Mouse (Mus musculus) layer of hippocampus, postnatal 14 days (tissue): ENCODE data around the gene Aspscr1. TPM values are rescaled to one million over a fixed set of nuclear protein-coding genes. Genes with fewer than 3 reads are reported as not detected.

Experiments used
- DNase-seq, 2 experiments: peaks; one replicate each; pipeline ENCODE4 v3.0.0; 2021 to 2022; ENCODE audit warnings: low spot score in 2 of 2, mixed read lengths in 1 of 2
- total RNA-seq, 2 experiments: library from RNA; stranded (reverse); gene quantifications; 2 replicates each; pipeline ENCODE4 v1.2.3; 2021

Aspscr1 gene
- total RNA-seq, 2 experiments from 2014 or later = 54.2 to 58.9 TPM

DNA sequence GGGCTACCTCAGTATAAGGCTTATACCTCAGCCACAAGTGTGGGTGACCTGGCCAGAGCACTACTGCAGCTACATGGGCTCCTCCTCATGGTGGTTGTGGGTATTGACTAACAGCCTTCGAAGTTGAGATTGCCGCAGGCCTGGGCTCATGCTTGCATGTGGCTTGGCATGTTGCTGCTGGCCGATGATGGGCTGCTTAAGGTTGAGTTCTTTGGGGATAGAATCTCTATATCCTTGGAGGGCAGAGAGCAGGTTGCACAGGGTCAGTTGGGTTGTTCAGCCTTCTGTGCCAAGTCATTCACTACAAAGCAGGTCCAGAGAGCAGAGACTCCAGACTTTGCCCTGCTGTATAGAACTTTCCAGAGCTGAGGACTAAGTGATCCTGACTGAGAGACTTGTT lies 7.1 kb downstream of the Aspscr1 start:
- no peak for DNase-seq

DNA sequence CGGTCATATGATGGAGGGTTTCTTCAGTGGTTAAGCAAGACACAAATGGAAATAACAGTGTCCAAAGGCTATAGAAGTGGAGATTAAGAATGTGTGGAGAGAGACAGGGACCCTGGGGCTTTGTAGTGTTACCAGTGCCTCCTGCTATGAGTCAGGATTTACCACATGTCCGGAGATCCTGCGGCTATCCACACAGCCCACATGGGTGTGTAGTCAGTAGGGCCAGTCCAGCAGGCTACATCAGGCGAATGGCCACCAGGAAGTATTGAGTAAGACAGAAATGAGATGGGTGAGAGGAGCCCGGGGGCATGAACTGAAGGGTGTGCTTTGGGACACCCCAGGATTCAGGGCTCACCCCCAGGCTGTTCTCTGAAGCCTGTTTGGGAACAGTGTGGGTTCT lies 9.9 kb downstream of the Aspscr1 start:
- no peak for DNase-seq

DNA sequence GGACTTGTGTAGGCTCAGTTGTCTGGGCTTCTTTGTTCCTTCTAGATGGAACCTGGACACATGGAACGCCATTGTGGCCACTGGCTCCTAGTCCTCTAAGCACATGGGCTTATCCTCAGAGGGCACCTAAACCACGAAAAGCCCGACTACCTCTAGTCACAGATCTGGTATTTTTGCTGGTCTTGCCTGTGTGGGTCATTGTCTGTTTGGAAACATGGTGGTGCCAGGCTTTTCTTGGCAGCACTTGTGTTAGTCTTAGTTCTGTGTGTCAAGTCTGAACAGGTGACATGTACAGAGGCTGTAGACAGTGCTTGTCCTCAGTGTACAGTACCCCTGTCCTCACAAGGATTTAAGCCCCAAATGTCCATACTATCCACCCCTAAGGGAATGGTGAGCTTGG lies 10.8 kb downstream of the Aspscr1 start:
- DNase-seq = no peak

DNA sequence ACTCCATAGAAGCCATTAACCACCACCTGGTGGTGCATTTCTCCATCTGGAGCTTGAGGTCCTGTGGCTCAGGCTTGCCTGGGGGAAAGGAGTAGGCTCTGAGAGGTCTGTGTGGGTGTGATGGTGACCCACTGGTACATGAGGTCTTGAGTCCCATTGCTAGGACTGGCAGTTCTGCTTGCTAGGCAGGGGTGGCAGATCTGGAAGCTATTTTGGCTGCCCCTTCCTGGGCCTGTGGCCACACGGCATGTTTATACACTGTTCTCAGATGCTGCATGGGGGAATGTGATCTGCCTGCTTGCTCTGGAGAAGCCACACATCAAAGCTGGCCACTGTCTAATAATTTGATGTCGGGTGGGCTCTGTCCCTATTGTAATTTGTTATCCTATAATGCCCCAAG lies 11.3 kb downstream of the Aspscr1 start:
- no peak for DNase-seq

DNA sequence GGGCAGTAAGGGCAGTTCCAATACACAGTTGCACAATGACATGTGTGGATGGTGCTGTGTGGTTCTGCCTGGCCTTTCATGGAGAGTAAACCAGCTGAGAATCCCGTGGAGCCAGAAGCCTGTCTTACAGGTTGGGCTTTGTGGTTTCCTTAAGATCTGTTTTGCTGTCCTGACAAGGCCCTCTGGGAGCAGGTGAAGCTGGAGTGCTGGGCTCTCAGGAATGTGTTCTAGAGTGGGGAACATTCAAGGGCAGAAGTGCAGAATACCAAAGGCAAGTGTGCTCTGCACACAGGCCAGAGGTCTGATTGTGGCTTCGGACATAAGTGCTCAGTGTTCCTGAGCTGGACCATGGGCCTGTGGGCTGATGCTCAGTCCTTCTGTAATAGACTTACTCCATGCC lies 11.9 kb downstream of the Aspscr1 start:
- no peak for DNase-seq

DNA sequence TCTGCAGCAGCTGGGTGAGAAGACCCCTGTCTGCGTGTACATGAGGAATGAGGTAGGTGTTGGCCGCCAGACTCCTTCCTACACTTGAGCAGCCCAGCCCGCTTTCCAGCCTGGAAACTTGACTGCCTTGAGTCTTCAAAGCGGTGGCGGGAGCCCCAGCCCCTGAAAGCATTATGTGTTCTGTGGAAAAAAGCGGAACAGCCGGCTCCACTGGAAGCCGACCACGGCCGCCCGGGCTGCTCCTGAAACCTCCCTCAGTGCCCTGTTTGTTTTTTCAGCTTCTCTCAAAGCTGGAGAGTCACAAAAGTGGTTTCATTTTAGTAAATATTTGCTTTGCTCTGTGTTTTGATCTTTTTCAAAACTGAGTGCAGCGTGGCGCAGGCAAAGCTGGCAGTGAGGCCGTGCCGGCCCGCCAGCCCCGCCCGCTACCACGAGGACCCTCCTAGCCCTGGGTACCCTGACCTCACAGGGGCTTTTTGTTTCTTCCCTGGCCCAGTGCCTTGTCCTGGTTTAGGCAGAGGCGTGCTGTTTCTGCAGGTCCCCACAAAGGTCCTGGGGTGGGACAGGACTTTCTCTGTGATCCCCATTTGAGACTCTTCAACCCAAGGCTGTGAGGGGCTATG lies 14.0 kb downstream of the Aspscr1 start:
- DNase-seq = no peak

DNA sequence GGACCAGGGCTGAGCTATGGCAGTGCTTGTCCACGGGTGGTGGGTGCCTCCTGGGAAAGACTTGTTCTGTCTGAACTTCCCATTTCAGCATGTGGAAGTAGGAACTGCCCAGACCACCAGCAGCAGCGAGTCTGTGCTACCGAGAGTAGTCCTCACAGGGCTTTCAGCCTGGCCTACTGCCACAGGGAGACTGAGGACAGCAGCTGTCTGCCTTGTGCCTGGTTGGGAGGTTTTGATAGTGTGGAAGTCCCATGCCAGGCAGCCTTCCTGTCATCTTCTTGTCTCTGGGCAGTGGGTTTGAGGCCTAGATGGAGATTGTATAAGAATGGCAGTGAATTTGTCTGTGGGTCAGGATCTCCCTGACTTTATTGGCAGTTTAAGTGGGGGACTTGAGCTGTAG lies 16.6 kb downstream of the Aspscr1 start:
- DNase-seq = no peak

DNA sequence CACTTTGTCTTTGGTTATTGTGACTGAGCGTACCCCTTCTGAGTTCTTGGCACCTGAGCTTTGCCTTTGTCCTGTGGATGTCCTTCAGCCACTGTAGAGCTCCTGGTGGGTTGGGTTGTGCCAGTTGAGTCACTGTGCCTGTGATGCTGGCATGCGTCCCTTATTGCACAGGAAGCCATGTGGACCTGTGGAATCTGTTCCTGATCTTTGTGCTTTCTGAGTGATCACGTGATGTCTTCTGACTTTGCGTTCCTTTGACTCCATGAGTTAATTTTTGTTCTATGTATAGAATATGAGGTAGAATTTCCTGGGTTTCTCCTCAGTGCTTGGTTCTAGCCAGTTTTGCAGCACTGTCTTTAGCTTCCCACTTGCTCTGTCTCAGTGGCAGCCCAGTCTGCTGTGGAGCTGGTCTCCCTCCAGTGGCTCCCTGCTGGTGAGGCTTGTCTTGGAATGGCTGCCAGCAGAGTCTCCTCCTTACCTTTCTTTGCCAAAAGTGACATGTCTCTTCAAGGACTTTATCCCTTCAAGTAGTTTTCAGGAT lies 19.8 kb downstream of the Aspscr1 start:
- DNase-seq = peak in 1 of 2 experiments; percentile 33

DNA sequence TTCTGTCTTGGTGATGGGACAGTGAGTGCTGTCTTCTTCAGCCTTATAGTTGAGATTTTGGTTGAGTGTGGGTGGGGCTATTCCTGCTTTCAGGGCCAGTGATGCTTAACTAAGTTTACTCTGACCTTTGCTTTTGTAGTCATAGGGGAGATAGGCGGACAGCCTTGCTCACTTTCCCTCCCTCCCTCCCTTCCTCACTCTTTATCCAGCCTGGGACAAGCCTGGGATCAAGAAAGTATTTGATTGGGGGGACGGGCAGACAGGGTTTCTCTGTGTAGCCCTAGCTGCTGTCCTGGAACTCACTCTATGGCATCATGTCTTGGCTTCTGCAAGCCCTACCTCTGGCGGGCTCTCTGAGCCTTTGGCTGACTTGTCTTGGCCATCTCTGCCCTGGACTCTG lies 20.7 kb downstream of the Aspscr1 start:
- DNase-seq = no peak

DNA sequence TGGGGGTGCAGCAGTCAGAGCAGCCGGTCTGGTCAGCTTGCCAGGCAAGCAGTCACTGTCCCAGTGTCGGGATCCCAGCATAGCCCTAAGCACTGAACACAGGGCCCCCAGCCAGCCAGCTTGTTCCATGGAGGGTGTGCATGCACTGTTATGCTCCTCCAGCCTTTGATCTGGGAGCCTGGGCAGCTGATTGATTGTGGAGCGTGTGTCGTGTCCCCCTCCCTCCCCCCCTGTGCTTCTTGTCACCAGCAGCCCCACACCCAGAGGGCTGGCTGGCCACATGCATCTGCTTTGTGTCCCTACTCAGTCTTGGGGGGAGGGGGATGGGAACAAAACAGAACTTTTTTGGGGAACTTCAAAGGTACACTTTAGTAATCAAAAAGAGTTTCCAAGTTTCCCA lies 22.4 kb downstream of the Aspscr1 start:
- peak in 1 of 2 experiments; percentile 49 for DNase-seq

DNA sequence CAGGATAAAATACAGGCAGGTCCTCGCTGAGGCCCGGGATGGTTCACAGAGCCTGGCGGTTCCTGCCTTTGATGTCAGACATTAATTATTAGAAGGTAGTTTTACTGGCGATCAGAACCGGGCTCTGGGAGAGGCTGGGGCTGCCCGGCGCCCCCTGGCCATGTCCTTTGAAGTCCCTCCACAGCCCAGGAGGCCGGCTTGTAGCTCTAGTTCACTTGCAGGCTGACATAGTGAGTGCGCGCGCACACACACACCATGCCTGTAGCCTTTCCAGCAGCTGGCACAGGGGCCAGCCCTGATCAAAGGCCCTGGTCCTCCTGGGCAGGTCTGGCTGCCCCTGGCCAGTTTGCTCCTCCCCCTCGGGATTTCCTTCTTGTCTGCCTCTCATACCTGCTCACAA lies 22.9 kb downstream of the Aspscr1 start:
- no peak for DNase-seq

DNA sequence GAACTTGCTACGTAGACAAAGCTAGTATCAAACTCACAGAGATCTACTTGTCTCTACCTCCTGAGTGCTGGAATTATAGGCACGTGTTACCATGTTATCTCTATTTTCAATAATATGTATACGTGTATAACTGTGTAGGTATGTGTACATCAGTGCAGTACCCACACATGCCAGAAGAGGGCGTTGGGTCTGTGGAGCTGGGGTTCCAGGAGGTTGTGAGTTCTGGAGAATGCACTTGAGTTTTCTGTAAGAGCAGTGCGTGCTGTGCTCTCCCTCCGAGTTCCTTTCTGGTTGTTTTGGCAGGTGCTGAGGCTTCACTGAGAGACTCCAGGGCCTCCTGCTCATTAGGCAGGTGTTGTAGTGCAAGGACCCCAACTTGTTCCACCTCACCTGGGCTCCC lies 23.8 kb downstream of the Aspscr1 start:
- DNase-seq = no peak

DNA sequence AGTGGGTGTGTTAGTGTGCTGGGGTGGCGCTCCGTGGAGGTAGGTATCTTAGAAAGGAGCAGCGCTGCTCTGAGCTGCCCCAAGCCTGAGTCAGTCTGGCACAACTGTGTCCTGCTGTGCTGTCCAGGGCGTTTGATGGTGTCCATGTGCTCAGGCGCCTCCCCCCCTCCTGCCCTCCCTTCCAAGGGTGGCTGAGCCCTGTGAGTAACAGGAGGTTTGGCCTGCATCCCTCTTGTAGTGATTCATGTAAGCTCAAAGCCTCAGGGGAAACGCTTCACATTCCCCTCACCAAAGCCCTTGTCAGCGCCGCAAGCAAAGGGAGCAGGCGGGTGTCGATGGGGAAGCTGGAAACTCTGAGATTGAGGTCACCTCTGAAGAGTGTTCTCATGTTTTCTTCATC lies 25.0 kb downstream of the Aspscr1 start:
- DNase-seq = no peak

DNA sequence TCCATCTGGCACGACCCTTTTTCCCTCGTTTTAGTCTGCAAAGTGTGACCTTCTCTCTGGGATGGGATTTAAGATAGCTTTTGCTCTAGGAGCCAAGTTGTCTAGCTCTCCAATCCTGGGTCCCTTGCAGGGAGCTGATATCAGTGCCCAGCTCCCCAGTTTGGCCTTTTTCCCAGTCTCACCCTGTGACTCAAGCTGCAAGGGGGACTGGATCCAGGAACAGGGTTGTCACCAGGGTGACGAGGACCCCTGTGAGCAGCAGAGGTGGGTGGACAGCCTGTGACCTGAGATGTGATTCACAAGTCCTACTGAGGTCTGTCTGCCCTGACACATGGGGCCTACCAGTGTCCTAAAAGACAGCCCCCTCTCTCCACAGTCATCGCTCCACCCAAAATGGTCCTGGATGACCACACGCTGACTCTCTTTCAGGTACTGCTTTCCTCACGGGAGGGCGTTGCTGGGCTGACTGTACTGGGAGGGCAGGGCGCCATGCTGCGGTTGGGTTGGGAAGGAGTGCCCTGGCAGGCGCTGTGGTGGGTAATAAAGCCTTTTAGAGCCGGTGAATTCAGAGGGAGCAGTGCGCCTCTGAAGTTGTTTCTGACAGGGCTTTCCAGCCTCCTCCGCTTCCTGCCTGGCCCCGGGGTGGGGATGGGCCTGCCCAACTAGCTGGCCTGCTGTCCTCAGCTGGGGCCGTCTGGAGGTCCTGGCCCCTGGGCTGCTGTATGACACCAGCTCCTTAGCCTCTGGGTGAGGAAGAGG lies 31.1 kb downstream of the Aspscr1 start:
- DNase-seq = no peak

DNA sequence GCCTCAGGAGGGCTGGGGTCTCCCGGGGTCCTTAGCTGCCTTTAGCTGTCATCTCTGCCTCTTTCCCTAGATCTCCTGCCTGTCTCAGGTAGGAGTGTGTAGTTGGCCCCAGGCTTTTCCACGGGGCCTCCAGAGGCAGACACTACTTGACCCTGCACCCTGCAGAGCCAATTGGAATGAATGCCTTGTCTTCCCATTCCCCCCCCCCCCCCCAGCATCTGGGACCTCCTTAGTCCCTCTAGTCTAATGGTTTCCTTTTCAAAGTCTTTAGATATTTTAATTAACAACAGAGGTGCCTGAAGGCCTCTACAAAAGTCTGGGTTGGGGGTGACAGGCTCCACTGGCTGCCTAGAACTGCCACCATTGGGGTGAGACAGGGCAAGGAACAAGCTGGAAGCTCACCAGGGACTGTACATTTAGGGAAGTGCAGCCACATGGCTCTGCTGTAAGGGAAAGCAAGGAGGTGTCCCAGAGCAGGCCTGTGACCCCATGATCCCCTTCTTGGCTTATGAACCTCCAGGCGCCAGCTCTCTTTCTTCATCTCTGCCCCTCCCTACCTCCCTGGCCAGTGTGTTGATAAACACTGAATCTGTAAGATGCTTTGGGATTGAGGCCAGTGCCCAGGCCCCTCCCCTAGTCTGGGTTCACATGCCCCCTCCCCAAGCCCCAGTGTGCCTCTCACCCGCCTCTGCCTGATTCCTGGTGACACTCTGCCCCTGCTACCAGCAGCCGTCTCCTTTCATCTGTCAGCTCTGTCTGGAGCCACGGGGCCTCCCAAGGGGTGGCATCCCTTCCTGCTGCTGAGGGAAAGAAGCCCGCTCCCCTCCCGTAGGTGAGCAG lies 31.9 kb downstream of the Aspscr1 start:
- no peak for DNase-seq

DNA sequence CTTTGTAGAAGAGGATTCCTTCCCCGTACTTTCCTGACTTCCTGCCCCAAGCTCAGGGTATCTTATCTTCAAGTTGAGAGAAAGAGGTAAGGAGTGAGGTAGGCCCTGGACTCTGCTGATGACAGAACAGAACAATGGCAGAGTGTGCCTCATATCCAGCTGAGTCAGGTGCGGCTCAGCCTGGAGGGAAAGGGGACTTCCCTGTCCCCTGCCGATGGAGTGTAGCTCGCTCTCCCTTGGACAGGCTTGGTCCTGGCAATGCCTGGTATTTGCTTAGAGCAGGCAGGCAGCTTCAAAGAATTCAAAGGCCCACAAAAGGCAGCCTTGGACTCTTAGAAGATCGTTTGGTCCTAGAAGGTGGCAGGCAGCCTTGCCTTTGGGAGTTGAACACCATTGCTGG lies 33.3 kb downstream of the Aspscr1 start:
- DNase-seq = no peak

DNA sequence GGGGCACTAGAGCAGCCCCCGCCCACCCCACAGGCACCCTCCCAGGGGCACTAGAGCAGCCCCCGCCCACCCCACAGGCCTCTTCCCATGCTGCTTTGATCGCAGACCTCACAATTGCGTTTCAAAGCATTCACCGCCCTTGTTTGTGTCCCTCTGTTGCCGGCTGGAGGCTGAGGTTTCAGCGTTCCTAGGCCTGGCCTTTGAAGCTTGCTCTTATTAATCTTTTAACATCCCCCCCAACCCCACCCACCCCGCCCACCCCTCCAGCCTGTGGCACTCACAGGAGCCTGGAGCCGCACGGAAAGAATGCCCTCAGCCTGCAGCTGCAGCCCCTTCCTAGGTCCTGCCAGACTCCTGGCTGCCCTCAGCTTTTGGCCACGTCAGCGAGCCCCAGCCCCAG lies 34.5 kb downstream of the Aspscr1 start:
- DNase-seq = no peak

DNA sequence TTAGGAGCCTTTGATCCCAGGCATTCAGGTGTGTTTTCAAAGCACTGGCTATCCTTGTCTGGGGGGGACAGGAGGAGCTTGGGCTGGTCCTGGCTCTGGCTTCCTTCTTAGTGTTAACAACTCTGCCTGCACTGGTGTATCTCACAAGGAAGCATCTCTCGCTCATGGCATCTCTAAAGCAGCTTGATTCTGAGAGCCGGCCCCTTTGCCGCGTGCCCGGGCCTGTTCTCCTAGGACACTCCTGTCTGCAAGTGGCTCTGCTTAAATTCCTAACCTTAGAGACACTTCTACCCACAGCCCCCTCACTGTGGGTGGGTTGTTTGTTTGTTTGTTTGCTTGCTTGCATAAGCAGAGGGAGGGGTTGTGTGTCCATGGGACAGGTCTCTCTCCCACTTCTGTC lies 35.2 kb downstream of the Aspscr1 start:
- no peak for DNase-seq

DNA sequence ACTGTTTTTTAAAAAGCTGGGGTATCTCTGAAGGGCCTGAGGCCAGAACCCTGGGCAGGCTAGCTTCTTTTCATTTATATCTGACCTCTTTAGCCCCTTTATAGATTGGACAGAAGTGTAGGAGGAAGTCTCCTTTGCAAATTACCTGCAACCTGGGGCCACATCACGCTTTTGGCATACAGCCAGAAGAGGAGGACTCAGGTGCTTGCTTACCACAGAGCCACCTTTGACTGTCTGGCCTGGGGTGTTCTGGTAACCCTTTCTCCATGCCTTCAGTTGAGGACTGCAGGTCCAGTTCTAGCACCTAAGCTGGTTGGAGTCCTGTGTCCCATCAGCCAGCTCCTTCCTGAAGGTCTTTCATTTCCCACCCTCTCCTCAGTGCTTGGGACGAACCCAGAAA lies 36.8 kb downstream of the Aspscr1 start:
- DNase-seq = no peak

DNA sequence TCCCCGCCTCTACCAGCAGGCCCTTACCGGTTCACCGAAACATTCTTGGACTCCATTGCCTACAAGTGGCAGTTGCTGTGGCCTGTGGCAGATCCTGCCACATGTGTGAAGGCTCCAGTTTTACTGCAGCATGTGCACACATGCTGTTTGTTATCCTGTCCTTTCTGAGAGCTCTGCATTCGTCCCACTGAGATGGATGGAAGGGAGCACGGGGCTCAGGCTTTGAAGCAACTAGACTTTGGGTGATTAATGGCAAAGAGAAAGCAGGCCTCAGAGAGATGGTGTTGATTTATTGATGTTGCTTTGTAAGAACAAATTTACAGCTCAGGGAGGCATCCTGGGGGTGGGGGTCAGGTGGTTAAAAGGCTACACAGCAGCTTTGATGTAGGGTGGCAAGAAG lies 37.9 kb downstream of the Aspscr1 start:
- DNase-seq = no peak

DNA sequence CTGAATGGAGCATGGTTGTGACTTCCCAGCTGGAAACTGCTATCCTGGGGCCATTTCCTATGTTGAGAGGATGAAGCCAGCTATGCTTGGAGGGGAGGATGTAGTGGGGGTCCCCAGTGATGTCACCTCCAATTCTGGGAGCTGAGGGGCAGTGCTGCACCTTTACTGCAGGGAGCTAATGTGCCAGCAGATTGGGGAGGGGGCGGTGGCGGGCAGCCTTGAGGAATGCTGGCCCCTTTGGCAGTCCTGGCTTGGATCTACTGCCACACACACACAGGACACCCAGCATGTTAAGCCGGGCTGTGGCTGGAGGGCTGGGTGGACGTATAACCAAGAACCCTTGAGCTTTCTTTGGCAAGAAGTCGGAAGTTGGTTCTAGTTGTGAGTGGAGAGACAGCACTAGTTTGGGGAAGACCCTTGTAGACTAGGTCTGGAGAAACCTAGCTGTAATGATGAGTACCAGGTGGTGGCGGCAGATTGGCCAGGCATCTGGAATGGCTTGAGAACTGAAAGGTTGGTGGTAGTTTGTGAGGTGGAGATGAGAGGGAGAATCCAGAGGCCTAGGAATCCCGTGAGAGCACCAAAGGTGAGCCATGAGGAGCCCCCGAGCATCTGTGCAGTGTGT lies 39.3 kb downstream of the Aspscr1 start:
- no peak for DNase-seq
